Mouse (Mus musculus) forelimb bud, embryonic 11.5 days (tissue): ENCODE results near the gene Mak.

Experiments used
- DNase-seq: peaks from one replicate; pipeline ENCODE4 v3.0.0-alpha.2; 2012; ENCODE audit warnings: low read depth, low spot score

The Mak gene

GRCm38 (mm10) chr13:41079421-41079780 is at the start of gene Mak:
Gene Mak, minus strand, starts transcription at chr13:41079706.
- DNase-seq: peak; percentile 80

- no peak for DNase-seq
These were observed 49.6 kb upstream of the Mak start for GRCm38 (mm10) chr13:41129061-41129460.

- no peak for DNase-seq
These were observed 48.8 kb upstream of the Mak start for GRCm38 (mm10) chr13:41128326-41128725.

GRCm38 (mm10) chr13:41123666-41124225 is 44.2 kb upstream of the Mak start:
- no peak for DNase-seq

GRCm38 (mm10) chr13:41119152-41119945 is 39.8 kb upstream of the Mak start:
- DNase-seq: peak; percentile 51

GRCm38 (mm10) chr13:41113940-41114339 is 34.4 kb upstream of the Mak start, which contains the start of gene Sycp2l:
Gene Sycp2l, plus strand, starts transcription at chr13:41114307.
- no peak for DNase-seq

- DNase-seq: no peak
These were observed 31.4 kb upstream of the Mak start, which contains the start of gene Gcm2 for GRCm38 (mm10) chr13:41110935-41111334. Gene Gcm2, minus strand, starts transcription at chr13:41111035.

GRCm38 (mm10) chr13:41105541-41105940 is 26.0 kb upstream of the Mak start:
- DNase-seq: no peak

GRCm38 (mm10) chr13:41103841-41104525 is 24.5 kb upstream of the Mak start:
- DNase-seq: no peak

- no peak for DNase-seq
These were observed 20.5 kb upstream of the Mak start for GRCm38 (mm10) chr13:41100031-41100430.

- DNase-seq: no peak
These were observed 18.8 kb upstream of the Mak start for GRCm38 (mm10) chr13:41098325-41098724.

- no peak for DNase-seq
These were observed 18.0 kb upstream of the Mak start for GRCm38 (mm10) chr13:41097324-41098058.

- DNase-seq: no peak
These were observed 14.7 kb upstream of the Mak start for GRCm38 (mm10) chr13:41094160-41094559.

- no peak for DNase-seq
These were observed 11.8 kb upstream of the Mak start for GRCm38 (mm10) chr13:41091271-41091670.

- no peak for DNase-seq
These were observed 9.2 kb upstream of the Mak start for GRCm38 (mm10) chr13:41088746-41089145.

GRCm38 (mm10) chr13:41085140-41085539 is 5.6 kb upstream of the Mak start:
- peak; percentile 30 for DNase-seq

- no peak for DNase-seq
These were observed 5.0 kb upstream of the Mak start for GRCm38 (mm10) chr13:41084521-41084920.

- DNase-seq: no peak
These were observed 1.2 kb upstream of the Mak start for GRCm38 (mm10) chr13:41080700-41081099.

- DNase-seq: no peak
These were observed 353 bp upstream of the Mak start for GRCm38 (mm10) chr13:41079859-41080258.

- no peak for DNase-seq
These were observed 651 bp downstream of the Mak start for GRCm38 (mm10) chr13:41078690-41079420.

- DNase-seq: no peak
These were observed 1.6 kb downstream of the Mak start for GRCm38 (mm10) chr13:41077921-41078320.
